Mouse (Mus musculus) testis, adult 2 months (tissue): ENCODE results near the gene Ddost. TPM values are rescaled to one million over a fixed set of nuclear protein-coding genes. Genes with fewer than 3 reads are reported as not detected.
A peak's percentile ranks its signal among the peaks of the same experiment; 100 is the strongest.

Source experiments
- H3K27ac ChIP-seq: fragments of 200-500 bp; 2 replicates; pipeline ENCODE4 v1.5.1; 2012; ENCODE audit warnings: low read depth, low read length; ENCODE audit not compliant: control insufficient read depth, insufficient read depth
- H3K27me3 ChIP-seq: fragments of 200-500 bp; 2 replicates; pipeline ENCODE4 v1.6.1; 2012; ENCODE audit warnings: mild to moderate bottlenecking, low read length, moderate library complexity; ENCODE audit not compliant: control insufficient read depth, insufficient read depth
- H3K36me3 ChIP-seq: fragments of 200-500 bp; 2 replicates; pipeline ENCODE4 v1.6.1; 2012; ENCODE audit warnings: mild to moderate bottlenecking, low read length; ENCODE audit not compliant: control insufficient read depth, insufficient read depth
- H3K4me1 ChIP-seq: fragments of 200-500 bp; 2 replicates; pipeline ENCODE4 v1.6.1; 2012; ENCODE audit warnings: low read length; ENCODE audit not compliant: control insufficient read depth, insufficient read depth
- H3K4me3 ChIP-seq: fragments of 200-500 bp; 2 replicates; pipeline ENCODE4 v1.5.1; 2012; ENCODE audit warnings: low read depth, mild to moderate bottlenecking, low read length, moderate library complexity, mixed read lengths; ENCODE audit not compliant: control insufficient read depth
- CTCF ChIP-seq: fragments of 200-500 bp; IDR thresholded peaks from 2 replicates; pipeline ENCODE4 v1.5.1; 2012; ENCODE audit warnings: low read depth, mild to moderate bottlenecking, inconsistent platforms, low read length, moderate library complexity; ENCODE audit not compliant: control insufficient read depth, insufficient read depth, insufficient replicate concordance
- POLR2A ChIP-seq: fragments of 200-500 bp; IDR thresholded peaks from 2 replicates; pipeline ENCODE4 v1.6.1; 2012; ENCODE audit warnings: low read depth, mild to moderate bottlenecking, inconsistent platforms, low read length, moderate library complexity; ENCODE audit not compliant: control insufficient read depth
- polyA plus RNA-seq: library from polyadenylated mRNA; depleted of rRNA; stranded (reverse); fragments of >200 nt; gene quantifications from 2 replicates; pipeline ENCODE4 v1.2.3, GENCODE M21; 2012

Gene Ddost
- polyA plus RNA-seq, 1 experiment: 177 TPM

- Histone ChIP-seq H3K4me1 (peaks cover 2% of the 10 kb centered on the region), H3K27ac (no peak overlapping the region), H3K27me3 (no peaks in the 10 kb centered on the region), H3K4me3 (no peak overlapping the region; the same call in 1 of the 2 replicates), H3K36me3 (no peaks in the 10 kb centered on the region)
- TF ChIP-seq CTCF (no peak), POLR2A (no peak)
These were observed 23.5 kb downstream of the Ddost start for GRCm38 (mm10) chr4:138327891-138328470.

DNA sequence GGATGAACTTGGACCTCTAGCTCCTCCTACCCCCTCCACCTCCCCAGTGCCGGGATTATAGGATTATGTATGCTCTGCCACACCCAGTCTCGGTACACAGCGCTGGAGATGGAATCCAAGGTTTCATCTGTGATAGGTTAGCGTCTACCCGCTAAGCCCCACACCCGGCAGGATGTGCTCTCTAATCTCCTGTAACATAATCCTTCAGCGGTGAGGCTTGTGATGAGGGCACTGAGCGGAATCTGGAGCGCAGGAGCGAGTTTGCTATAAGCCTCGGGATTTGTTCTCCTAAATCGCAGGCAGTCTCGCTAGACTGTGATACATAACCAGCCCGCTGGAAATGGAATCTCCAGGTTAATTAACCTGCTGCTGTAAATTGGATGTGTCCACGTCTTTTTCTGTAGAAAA lies 25.7 kb downstream of the Ddost start:
- no peak for TF ChIP-seq POLR2A
- no peak for TF ChIP-seq CTCF
- H3K4me1 ChIP-seq: peaks cover 2% of the 10 kb centered on the region; the same call in 1 of the 2 replicates
- H3K27ac ChIP-seq: no peak overlapping the region
- H3K27me3 ChIP-seq: no peaks in the 10 kb centered on the region
- H3K4me3 ChIP-seq: no peak overlapping the region
- H3K36me3 ChIP-seq: no peaks in the 10 kb centered on the region

DNA sequence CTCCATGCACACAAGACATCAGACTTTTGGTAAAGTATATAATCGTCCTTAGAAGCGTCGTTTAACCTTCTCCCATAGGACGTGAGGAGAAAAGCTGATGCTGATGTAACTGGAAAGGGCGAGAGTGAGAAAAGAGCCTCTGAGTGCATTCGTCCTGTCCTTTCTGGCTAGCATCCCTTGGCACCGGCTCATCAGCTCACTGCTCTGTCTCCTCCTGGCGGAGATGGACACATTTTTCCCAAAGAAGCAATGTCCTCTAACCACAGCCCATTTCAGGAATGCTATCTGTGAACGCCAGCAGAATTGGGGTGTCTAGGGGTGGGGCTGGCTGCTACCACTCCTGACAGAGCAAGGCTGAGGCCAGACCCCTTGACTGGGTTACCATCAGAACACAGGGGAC lies 27.1 kb downstream of the Ddost start:
- TF ChIP-seq CTCF (no peak), POLR2A (no peak)
- Histone ChIP-seq H3K4me3 (no peak overlapping the region), H3K4me1 (no peaks in the 10 kb centered on the region), H3K27me3 (no peaks in the 10 kb centered on the region), H3K27ac (no peak overlapping the region), H3K36me3 (no peaks in the 10 kb centered on the region)

DNA sequence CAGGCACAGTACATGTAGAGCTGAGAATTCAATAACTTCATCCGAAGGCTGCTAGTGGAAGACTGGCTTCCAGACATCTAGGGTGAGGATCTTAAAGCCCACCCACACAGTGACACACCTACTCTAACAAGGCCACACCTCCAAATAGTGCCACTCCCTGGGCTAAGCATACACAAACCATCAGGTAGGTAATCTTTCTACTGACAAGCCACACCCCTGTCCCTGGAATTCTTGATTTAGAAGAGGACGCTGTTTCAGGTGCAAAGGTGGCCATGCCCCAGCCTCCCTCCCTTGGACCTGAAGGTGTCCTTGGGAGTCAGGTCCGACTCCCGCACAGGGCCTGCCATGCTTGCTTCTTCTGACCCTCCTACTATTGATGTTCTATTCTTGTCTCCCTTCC lies 28.6 kb downstream of the Ddost start:
- no peaks in the 10 kb centered on the region for H3K36me3 ChIP-seq
- no peaks in the 10 kb centered on the region for H3K4me1 ChIP-seq
- TF ChIP-seq POLR2A: no peak
- TF ChIP-seq CTCF: no peak
- no peak overlapping the region for H3K27ac ChIP-seq
- H3K27me3 ChIP-seq: no peaks in the 10 kb centered on the region
- H3K4me3 ChIP-seq: no peak overlapping the region

DNA sequence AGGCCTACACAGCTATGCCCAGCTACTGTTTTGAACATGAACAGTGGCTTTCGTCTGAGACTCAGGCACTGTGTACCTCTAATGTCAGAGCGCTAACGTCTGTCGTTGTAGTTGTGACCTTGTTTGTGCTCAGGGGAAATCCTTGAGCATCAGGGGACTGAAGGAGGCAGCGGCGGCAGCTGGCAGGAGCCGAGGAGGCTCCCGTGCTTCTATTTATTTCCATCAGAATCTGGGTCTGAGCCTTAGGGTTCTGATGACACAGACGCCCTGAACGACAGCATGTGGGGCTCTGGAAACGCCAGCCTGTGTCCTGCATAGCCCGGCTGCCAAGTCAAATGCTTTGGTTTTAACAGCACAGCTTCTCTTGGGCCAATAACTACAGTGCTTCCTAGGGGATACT lies 30.5 kb downstream of the Ddost start:
- Histone ChIP-seq H3K4me3 (peak overlapping the region; percentile 28), H3K27me3 (no peaks in the 10 kb centered on the region), H3K36me3 (no peaks in the 10 kb centered on the region), H3K4me1 (no peaks in the 10 kb centered on the region), H3K27ac (no peak overlapping the region)
- TF ChIP-seq CTCF (no peak), POLR2A (no peak)

DNA sequence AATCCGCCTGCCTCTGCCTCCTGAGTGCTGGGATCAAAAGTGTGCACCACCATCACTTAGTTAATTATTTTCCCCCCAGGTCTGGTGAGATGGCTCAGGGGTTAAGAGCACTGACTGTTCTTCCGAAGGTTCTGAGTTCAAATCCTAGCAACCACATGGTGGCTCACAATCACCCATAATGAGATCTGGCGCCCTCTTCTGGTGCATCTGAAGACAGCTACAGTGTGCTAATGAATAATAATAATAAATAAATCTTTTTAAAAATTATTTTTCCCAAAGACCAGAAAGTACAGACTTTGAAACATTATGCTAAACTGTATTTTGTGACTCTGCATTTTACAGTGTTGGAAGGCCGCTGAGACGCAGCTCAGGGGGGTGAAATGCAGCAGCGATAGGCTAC lies 31.1 kb downstream of the Ddost start:
- H3K27ac ChIP-seq: no peak overlapping the region
- H3K27me3 ChIP-seq: no peaks in the 10 kb centered on the region
- H3K36me3 ChIP-seq: no peaks in the 10 kb centered on the region
- H3K4me3 ChIP-seq: no peak overlapping the region
- no peaks in the 10 kb centered on the region for H3K4me1 ChIP-seq
- TF ChIP-seq CTCF: no peak
- no peak for TF ChIP-seq POLR2A

DNA sequence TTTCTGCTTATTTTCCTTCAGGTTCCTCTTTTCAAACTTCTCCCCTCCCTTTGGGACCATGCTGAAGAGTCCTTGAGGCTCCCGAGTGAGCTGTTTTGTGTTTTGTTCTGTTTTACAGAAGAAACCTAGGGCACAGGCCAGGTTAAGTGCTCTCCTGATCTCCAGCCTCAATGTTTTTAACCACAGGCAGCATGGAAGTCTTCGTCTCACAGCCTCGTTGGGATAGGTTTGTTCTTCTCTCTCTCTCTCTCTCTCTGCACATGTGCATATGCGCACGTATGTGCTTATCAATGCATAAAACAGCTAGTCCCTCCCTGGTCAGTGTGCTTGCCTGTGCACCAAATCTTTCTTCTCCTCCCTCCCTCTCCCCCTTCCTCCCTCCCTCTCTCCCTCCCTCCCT lies 32.3 kb downstream of the Ddost start:
- no peaks in the 10 kb centered on the region for H3K4me1 ChIP-seq
- no peaks in the 10 kb centered on the region for H3K36me3 ChIP-seq
- H3K27me3 ChIP-seq: no peaks in the 10 kb centered on the region
- no peak overlapping the region for H3K27ac ChIP-seq
- TF ChIP-seq CTCF (no peak), POLR2A (no peak)
- no peak overlapping the region for H3K4me3 ChIP-seq

GRCm38 (mm10) chr4:138337341-138337740 lies 32.8 kb downstream of the Ddost start:
- Histone ChIP-seq H3K4me3 (no peak overlapping the region), H3K36me3 (no peaks in the 10 kb centered on the region), H3K4me1 (no peaks in the 10 kb centered on the region), H3K27ac (no peak overlapping the region), H3K27me3 (no peaks in the 10 kb centered on the region)
- no peak for TF ChIP-seq POLR2A
- no peak for TF ChIP-seq CTCF
